Mouse (Mus musculus): ENCODE data around the gene 1810009A15Rik.
A peak's percentile ranks its signal among the peaks of the same experiment; 100 is the strongest.

DNA sequence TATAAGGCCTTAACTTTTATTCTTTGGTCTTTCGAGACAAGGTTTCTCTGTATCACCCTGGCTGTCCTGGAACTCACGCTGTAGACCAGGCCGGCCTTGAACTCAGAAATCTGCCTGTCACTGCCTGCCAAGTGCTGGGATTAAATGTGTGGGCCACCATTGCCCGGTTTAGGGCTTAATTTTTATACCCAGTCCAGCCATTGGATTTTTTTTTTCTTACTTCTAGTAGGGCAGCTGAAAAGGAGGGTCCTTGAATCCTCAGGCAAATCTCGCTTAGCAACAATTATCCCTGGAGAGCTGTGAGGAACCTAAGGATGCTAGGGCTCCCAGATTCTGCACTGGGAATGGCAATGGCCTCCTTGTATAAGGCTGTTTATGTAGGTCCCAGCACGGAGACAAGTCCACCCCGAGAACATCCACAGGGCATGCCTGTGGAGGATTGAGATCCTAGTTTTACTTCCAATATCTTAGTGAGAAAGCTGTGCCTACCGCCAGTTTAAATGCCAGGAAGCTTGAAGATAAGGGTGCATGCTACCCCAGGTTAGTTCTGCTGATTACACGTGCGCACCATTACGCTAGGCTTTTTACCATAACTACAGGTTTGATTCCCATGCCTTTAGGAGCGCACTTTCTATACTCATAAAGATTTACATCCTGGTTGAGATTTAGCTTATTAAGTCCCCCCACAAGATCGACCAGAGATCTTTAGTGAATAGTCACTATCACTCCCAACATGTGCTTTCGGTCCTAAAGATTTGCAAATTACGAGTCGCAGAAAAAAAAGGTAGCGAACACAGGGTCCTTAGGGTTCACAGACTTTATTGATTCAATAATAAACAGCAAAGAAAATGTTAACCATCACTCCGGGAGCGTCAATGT lies 829 bp upstream of the 1810009A15Rik start:
- TF ChIP-seq GATA1 (IDR thresholded peaks at IDR 0.05; ENCODE audit: low read length) (peak; percentile 68), TAL1 (IDR thresholded peaks at IDR 0.05; ENCODE audit: low read length) (peak; percentile 30; the same call in 1 of the 3 replicates)
